Mouse (Mus musculus) limb, embryonic 10.5 days (tissue): ENCODE measurements at regions not wholly inside any gene's neighbourhood (a gene's known extent, or its start where the extent isn't known, plus 50 kb on each side); places are given as distances from the start of the nearest gene placed in this dataset.

Source experiments
- DNase-seq: peaks from one replicate; pipeline ENCODE4 v3.0.0-alpha.2; 2017; ENCODE audit warnings: low spot score
- H3K27ac ChIP-seq: fragments of 300-500 bp; sonication (generic); 2 replicates; pipeline ENCODE4 v1.5.1; 2016; ENCODE audit warnings: mild to moderate bottlenecking
- H3K27me3 ChIP-seq: fragments of 300-500 bp; sonication (generic); 2 replicates; pipeline ENCODE4 v1.6.1; 2016; ENCODE audit warnings: low read depth, mild to moderate bottlenecking; ENCODE audit not compliant: poor library complexity, severe bottlenecking
- H3K36me3 ChIP-seq: fragments of 300-500 bp; sonication (generic); 2 replicates; pipeline ENCODE4 v1.6.1; 2016; ENCODE audit warnings: mild to moderate bottlenecking, moderate library complexity
- H3K4me1 ChIP-seq: fragments of 300-500 bp; sonication (generic); 2 replicates; pipeline ENCODE4 v1.6.1; 2016
- H3K4me3 ChIP-seq: fragments of 300-500 bp; sonication (generic); 2 replicates; pipeline ENCODE4 v1.5.1; 2016; ENCODE audit warnings: mild to moderate bottlenecking, moderate library complexity
- H3K9me3 ChIP-seq: fragments of 300-500 bp; sonication (generic); replicated peaks from 2 replicates; pipeline ENCODE4 v1.6.1; 2016; ENCODE audit warnings: mild to moderate bottlenecking
- WGBS: fragments of 180-500 bp; shearing (Covaris S2); methylation state at CpG from one replicate; pipeline ENCODE4 v1.1.7; 2016; 5-methylcytosine and 5-hydroxymethylcytosine counted together

DNA sequence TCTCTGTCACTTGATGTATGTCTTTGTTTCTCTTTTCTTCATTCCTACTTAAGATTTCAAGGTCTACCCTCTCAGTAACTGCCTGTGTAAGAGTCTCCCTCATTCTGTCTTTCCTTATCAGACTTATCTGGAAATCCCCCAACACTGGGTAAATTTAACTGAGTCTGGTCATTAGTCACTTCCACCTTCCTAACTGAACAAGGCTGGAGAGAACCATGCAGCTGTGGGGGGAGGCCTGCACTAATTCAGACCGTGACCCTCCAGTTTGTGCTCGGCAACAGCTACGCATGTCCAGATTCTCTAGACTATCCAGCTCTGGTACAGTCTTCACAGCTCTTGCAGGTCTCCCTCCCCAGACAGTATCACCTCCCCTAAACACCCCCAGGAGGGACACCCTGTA is 103.3 kb downstream of the Prox1 start:
- Histone ChIP-seq H3K9me3 (no peaks in the 10 kb centered on the region), H3K4me1 (peaks cover 23% of the 10 kb centered on the region), H3K4me3 (no peak overlapping the region), H3K27ac (no peak overlapping the region), H3K27me3 (no peaks in the 10 kb centered on the region), H3K36me3 (no peaks in the 10 kb centered on the region)
- WGBS: 47% methylated on average over 3 of the region's 3 CpGs
- DNase-seq: no peak

DNA sequence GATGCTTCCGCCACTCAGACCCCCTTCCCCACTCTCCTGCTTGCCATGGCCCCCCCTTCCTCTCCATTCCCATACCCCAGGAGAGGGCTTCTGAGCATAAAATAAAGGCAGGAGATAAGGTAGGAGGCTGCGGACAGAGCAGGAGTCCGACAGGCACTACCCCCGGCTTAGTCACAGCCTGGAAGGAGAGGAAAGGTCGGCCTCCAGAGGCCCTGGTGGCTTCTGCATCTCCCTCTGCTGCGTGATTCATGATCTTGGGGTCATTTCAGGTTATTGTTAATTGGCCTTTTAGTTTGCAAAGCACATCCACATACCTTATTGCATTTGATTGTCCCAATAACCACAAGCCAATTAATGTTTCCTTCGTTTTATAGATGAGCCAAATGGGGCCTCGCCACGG is 104.1 kb downstream of the Prox1 start:
- Histone ChIP-seq H3K9me3 (no peaks in the 10 kb centered on the region), H3K36me3 (no peaks in the 10 kb centered on the region), H3K27me3 (no peaks in the 10 kb centered on the region), H3K4me1 (peaks cover 31% of the 10 kb centered on the region), H3K27ac (no peak overlapping the region), H3K4me3 (no peak overlapping the region)
- 34% methylated on average over 9 of the region's 9 CpGs for WGBS
- DNase-seq: no peak

DNA sequence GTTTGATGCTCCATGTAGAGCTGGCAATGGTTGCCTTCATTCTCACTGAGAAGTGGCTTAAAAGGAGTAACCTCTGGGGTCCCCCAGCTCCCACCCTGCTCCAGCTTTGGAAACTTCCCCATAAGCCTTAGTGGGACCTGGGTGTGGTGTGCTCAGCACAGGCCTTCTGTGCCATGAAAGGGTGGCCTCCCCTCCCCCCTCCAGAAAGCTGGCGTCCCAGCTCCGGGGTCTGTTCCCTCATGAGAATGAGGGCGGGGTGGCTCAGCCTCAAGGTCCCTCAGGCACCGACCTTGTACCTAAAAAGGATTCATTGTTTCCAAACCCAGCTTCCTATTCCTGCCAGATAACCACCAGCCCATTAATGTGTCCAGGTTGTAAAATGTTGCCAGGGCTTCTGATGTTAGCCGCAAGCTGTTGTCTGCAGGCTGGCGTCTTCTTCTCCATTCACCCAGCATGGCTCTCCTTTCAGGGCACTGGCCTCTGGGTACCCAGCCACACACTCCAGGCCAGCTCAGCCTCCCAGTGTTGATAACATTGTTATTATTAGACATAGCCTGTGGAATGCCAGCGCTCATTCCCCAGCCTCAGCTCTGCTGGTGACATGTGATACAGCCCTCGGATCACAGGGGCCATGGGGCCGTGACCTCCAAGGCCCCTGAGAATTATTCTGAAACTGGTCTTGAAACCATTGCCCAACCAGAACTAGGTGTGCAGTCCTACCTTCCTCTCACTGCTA is 108.8 kb downstream of the Prox1 start:
- Histone ChIP-seq H3K27me3 (no peaks in the 10 kb centered on the region), H3K9me3 (no peaks in the 10 kb centered on the region), H3K4me1 (peaks cover 21% of the 10 kb centered on the region), H3K27ac (no peak overlapping the region), H3K4me3 (no peak overlapping the region), H3K36me3 (no peaks in the 10 kb centered on the region)
- 49% methylated on average over 9 of the region's 9 CpGs for WGBS
- DNase-seq: no peak

DNA sequence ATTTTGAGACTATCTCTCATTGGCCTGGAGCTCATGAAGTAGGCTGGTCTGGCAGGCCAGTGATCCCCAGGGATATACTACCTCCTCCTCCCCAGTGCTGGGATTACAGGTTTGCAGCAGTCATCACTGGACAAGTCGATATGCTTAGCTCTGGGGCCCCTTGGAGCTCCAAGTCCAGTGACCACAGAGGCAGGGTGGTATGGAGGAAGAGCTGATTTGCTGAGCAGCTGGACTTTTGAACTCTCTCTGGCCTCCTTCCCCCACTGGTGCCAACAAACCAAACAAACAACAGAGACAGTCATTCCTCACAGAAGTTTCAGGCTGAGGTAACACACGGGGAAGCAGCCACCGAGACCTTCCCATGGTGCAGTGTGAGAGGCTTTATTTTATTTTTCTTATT is 111.5 kb downstream of the Prox1 start:
- Histone ChIP-seq H3K9me3 (no peaks in the 10 kb centered on the region), H3K36me3 (no peaks in the 10 kb centered on the region), H3K4me3 (no peak overlapping the region), H3K27me3 (no peaks in the 10 kb centered on the region), H3K27ac (no peak overlapping the region), H3K4me1 (peaks cover 11% of the 10 kb centered on the region)
- WGBS: 64% methylated on average over 3 of the region's 3 CpGs
- no peak for DNase-seq

DNA sequence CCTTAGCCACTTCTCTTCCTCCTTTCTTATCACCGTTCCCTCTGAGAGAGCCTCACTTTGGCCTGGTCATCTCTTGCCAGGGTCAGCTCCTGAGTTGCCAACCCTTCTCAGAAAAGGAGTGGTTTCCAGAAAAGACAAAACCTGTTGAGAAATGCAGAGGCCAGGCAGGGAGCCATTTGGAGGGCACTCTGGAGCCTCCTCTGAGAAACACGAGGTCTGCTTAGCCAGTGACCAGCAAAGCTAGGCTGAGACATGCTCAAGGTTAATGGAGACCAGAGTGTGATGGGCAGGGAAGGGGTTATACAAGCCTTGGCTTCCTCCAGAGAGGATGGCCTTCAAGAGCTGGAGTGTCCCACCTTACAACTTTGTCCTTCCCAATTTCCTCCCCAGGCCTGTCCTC is 113.6 kb downstream of the Prox1 start:
- Histone ChIP-seq H3K4me3 (no peak overlapping the region), H3K36me3 (no peaks in the 10 kb centered on the region), H3K9me3 (no peaks in the 10 kb centered on the region), H3K4me1 (peaks cover 8% of the 10 kb centered on the region), H3K27ac (no peak overlapping the region), H3K27me3 (no peaks in the 10 kb centered on the region)
- 81% methylated on average over 2 of the region's 2 CpGs for WGBS
- DNase-seq: no peak

DNA sequence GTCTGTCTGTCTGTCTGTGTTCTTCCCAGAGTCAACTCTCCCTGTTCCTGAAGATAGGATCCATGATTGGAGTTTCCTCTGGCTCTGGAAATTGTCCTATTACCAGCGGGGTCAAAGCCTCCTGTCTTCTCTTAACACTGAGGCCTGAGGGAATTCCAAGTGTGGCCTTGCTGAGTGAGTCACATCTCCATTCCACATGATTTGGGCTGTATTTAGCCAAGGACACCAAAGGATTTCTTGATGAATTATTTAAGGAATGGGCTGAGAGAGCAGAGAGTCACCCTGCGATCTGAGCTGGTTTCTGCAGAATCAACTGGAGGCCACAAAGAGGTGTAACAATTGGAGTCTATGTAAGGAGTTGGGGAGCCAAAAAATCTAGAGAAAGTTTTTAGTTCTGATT is 118.6 kb downstream of the Prox1 start:
- H3K9me3 ChIP-seq: no peaks in the 10 kb centered on the region
- H3K27me3 ChIP-seq: no peaks in the 10 kb centered on the region
- DNase-seq: no peak
- H3K36me3 ChIP-seq: no peaks in the 10 kb centered on the region
- WGBS: 91% methylated on average over 2 of the region's 2 CpGs
- H3K4me1 ChIP-seq: no peaks in the 10 kb centered on the region
- no peak overlapping the region for H3K4me3 ChIP-seq
- H3K27ac ChIP-seq: no peak overlapping the region

DNA sequence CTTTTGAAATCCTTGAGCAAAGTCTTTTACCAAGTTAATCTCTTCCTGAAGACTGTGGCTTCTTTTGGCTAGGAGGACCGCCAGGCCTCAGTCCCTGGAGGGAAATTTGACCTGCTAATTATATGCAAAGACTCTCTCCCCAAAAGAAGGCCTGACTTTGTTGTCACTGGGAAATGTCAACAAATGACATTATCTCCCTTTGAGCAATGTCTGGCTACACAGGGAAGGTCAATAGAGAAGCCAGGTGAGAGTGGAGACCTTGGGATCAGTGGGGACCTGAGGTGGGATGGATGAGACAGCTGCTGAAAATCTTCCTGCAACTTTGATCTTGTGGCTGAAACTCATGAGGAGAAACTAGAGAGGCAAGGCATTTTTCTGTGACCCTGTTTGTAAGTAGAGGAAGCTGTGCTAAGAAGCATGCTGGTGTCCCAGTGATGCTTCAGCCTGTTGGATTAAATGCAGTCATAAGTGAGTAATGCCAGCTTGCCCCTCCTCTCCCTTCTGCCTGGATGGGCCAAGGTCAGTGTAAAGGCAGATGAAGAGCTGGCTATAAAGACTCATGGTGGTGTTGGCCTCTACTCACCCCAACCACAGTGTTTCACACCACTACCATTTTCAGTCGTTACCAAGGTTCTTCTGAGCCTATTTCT is 121.9 kb downstream of the Prox1 start:
- no peak overlapping the region for H3K4me3 ChIP-seq
- 46% methylated on average over 2 of the region's 2 CpGs for WGBS

DNA sequence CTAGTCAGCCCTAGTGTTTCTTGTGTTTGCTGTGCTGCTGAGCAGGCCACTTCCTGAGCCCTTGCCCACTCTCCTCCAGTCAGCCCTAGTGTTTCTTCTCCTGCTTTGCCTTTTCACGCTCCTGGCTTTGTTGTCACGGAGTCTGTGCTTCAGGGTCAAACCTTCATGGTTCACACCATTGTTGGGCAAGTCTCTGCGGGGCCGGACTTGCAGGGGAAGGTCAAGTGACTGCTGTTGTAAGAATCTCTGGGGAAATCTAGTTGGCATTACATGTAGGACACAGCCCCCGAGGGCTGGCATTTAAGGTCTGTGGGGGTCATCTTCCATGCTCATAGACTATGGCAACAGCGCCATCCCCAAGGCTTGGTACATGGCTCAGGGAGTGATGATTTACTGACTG is 123.3 kb downstream of the Prox1 start:
- Histone ChIP-seq H3K9me3 (no peaks in the 10 kb centered on the region), H3K27me3 (0 out of 2 replicates have a peak, but pooled peaks cover 8% of the 10 kb centered on the region), H3K27ac (no peak overlapping the region), H3K4me3 (no peak overlapping the region), H3K4me1 (no peaks in the 10 kb centered on the region), H3K36me3 (no peaks in the 10 kb centered on the region)
- 84% methylated on average over 6 of the region's 6 CpGs for WGBS
- no peak for DNase-seq

More for the DNA sequence above, 121.9 kb downstream of the Prox1 start:
- no peaks in the 10 kb centered on the region for H3K9me3 ChIP-seq
- 0 out of 2 replicates have a peak, but pooled peaks cover 4% of the 10 kb centered on the region for H3K27me3 ChIP-seq
- H3K27ac ChIP-seq: no peak overlapping the region
- DNase-seq: no peak
- no peaks in the 10 kb centered on the region for H3K36me3 ChIP-seq
- H3K4me1 ChIP-seq: no peaks in the 10 kb centered on the region

DNA sequence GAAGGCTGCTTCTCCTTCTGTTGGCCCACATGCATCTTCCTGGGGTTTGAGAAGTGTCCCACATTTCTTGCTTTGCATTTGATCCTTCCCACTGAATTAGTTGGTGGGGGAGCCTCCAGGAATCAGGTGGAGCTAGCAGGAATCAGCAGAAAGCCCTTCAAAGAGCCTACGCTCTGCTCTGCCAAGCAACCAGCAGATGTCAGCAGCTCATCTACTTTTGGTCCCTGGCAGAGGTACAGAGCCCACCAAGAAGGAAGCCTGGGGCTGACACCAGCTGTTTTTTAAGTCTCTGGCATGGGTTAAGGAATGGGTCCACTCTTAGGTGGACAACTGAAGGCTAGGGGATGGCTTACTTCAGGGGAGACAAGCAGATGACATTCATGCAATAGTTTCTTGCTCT is 123.6 kb upstream of the Smyd2 start:
- peak; percentile 39 for DNase-seq
- Histone ChIP-seq H3K27me3 (0 out of 2 replicates have a peak, but pooled peaks cover 8% of the 10 kb centered on the region), H3K36me3 (no peaks in the 10 kb centered on the region), H3K9me3 (no peaks in the 10 kb centered on the region), H3K27ac (no peak overlapping the region), H3K4me3 (no peak overlapping the region), H3K4me1 (no peaks in the 10 kb centered on the region)
- 29% methylated on average over 1 of the region's 1 CpGs for WGBS

DNA sequence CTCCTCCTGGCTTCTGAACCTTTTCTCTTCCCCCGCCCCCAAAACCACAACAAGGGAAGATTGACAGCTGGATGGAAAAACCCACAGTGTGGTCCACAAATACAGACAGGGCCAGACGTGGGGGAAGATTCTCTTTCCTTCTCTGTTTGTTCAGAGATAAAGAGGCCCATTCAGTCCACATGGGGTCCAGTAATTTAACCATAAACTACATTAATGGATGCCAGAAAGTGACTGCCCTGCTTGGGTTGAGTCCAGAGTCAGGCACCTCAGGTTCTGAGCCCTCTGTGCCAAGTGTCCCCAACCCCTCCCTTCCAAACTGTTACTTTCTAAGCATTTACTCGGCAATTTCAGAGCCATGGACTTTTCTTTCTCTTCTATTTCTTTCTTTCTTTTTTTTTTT is 121.9 kb upstream of the Smyd2 start:
- Histone ChIP-seq H3K4me1 (no peaks in the 10 kb centered on the region), H3K9me3 (no peaks in the 10 kb centered on the region), H3K27me3 (0 out of 2 replicates have a peak, but pooled peaks cover 8% of the 10 kb centered on the region), H3K36me3 (no peaks in the 10 kb centered on the region), H3K4me3 (no peak overlapping the region), H3K27ac (no peak overlapping the region)
- WGBS: 55% methylated on average over 3 of the region's 3 CpGs
- no peak for DNase-seq

DNA sequence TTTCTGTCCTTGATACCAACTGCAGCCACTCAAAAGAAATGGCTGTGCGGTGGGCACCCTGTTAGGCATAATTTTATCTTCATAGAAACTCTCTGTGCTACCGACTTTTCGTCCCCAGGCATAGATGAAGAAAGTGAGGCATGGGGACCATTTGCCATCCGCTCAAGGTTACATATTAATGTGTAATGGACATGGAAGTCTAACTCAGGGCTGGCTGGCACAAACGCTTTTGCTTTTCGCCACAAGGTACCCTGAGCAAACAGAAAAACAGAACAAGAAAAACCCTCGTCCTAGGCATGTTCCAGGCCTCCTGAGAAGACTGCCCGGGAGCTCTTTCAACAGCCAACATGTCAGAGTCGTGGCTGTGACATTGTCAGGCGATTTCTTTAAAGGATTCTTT is 121.0 kb upstream of the Smyd2 start:
- 88% methylated on average over 10 of the region's 10 CpGs for WGBS
- Histone ChIP-seq H3K36me3 (no peaks in the 10 kb centered on the region), H3K9me3 (no peaks in the 10 kb centered on the region), H3K4me1 (peaks cover 3% of the 10 kb centered on the region; the same call in 1 of the 2 replicates), H3K4me3 (no peak overlapping the region), H3K27me3 (0 out of 2 replicates have a peak, but pooled peaks cover 8% of the 10 kb centered on the region), H3K27ac (no peak overlapping the region)
- DNase-seq: no peak

DNA sequence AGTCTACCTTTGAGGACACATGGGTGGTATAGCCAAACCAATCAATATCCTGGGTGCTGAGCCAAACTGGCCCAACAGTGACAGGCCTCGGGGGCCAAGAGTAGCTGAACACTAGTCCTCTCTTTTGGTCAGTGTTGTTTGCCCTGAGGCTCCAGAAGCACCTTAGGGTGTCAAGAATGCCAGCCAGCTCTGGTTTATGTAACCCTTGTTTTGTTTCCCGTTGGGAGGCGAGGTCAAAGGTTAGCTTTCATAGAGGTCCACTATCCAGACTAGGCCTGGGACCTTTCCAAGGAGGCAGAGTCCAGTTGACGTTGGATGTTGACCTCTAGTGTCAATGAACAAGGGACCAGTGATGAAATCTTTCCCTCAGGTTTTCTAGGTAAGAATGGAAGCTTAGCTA is 120.0 kb upstream of the Smyd2 start:
- Histone ChIP-seq H3K27me3 (0 out of 2 replicates have a peak, but pooled peaks cover 8% of the 10 kb centered on the region), H3K4me3 (no peak overlapping the region), H3K9me3 (no peaks in the 10 kb centered on the region), H3K4me1 (peaks cover 7% of the 10 kb centered on the region; the same call in 1 of the 2 replicates), H3K36me3 (no peaks in the 10 kb centered on the region), H3K27ac (no peak overlapping the region)
- no peak for DNase-seq
- WGBS: 77% methylated on average over 4 of the region's 4 CpGs

DNA sequence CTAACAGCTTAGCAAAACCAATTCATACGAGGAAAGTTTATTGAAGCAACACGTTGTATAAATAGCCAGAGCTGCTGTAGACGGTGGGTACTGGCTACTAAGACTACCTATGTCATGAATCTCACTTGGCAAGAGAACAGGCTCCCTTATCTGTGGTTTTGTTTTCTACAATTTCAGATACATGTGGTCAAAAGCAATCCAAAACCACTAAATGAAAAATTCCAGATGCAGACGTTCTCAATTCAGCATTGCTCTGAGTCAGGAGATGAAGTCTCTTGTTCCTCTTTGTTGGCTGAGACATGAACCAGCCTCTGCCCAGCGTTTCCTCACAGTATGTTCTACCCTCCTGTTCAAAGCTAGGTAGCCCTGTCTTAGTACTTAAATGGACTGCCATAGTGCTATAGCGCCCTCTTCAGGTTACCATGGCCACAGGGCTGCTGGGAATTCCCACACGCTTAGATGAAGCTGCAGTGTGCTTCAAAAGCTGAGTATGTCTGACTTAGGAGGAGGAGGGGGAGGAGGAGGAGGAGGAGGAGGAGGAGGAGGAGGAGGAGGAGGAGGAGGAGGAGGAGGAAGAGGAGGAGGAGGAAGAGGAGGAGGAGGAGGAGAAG is 119.0 kb upstream of the Smyd2 start:
- WGBS: 62% methylated on average over 7 of the region's 7 CpGs
- H3K4me1 ChIP-seq: peaks cover 7% of the 10 kb centered on the region; the same call in 1 of the 2 replicates
- DNase-seq: no peak
- no peaks in the 10 kb centered on the region for H3K36me3 ChIP-seq
- no peak overlapping the region for H3K4me3 ChIP-seq
- H3K9me3 ChIP-seq: no peaks in the 10 kb centered on the region
- H3K27ac ChIP-seq: no peak overlapping the region
- H3K27me3 ChIP-seq: 0 out of 2 replicates have a peak, but pooled peaks cover 8% of the 10 kb centered on the region
